Mouse (Mus musculus) testis, adult 2 months (tissue): ENCODE data around the gene Zc3h7b.

Experiments
- CTCF ChIP-seq: fragments of 200-500 bp; IDR thresholded peaks from 2 replicates; pipeline ENCODE4 v1.5.1; 2012; ENCODE audit warnings: low read depth, mild to moderate bottlenecking, inconsistent platforms, low read length, moderate library complexity; ENCODE audit not compliant: control insufficient read depth, insufficient read depth, insufficient replicate concordance
- POLR2A ChIP-seq: fragments of 200-500 bp; IDR thresholded peaks from 2 replicates; pipeline ENCODE4 v1.6.1; 2012; ENCODE audit warnings: low read depth, mild to moderate bottlenecking, inconsistent platforms, low read length, moderate library complexity; ENCODE audit not compliant: control insufficient read depth

DNA sequence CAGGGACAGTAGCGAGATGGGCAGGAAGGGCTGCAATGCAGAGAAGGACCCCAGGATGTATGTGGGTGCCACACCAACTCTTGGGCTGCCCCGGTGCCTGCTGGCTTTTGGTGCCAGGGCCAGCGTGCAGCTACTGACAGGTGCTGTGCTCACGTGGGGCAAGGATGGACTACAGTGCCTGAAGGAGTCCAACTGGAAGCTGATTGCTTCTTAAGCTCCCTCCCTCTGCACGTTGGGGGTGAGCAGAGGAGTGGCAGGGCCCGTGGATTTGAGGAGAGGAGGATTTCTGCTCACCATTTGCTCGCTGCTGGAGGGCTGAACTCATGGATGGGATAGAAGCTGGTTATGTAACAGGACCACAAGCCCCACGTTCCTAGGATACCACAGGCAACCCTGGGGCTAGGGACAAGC, 58.1 kb downstream of the Zc3h7b start:
- TF ChIP-seq CTCF (no peak), POLR2A (no peak)
